Mouse (Mus musculus) brain, embryonic 18.5 days (tissue): ENCODE data around the gene Srpr.
A peak's percentile ranks its signal among the peaks of the same experiment; 100 is the strongest.

ENCODE experiments used
- DNase-seq: peaks from one replicate; pipeline ENCODE4 v3.0.0-alpha.2; 2012; ENCODE audit warnings: low read depth, low spot score

Gene Srpr

DNA sequence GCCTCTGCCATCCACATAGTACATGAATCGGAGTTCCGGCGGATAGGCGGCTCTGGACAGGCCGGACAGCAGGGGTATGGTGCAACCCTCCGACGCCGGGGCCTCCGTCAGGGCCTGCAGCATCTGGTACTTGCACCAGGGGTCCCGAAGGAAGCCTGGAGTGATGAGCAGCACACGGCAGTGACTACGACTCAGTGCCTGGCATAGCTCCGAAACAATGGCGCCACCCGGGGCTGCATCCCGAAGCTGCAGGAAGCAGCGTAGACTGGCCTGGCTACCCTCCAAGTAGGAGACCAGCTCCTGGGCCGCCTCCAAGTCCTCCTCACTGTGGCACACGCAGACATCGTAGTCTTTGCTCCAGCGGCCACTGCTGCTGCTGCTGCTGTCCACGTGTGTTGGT, 11.3 kb upstream of the Srpr start:
- no peak for DNase-seq

DNA sequence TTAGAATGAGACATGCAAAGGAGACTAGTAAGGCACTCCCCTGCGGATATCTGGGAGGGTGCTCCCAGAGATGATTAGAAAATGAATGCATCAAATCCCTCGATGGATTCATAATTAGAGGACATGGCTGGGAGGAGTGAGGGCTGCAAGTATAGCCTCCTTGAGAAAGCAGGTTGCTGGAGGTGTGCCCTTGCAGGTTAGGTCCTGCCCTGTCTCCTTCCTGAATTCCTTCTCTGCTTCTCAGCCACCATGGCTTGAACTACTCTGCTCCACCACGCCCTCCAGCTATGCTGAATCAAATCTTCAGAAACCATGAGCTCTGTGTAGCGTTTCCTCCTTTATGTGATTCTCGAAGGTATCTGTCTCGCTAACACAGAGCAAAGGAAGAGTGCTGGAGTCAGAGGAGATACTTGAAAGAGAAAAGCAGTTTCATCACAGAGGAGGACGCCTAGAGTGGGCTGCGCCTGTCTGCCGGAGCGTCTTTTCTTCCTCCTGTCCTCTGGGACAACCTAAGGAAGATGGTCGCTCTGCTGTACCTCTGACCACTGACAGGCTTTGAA, 6.9 kb upstream of the Srpr start:
- no peak for DNase-seq

DNA sequence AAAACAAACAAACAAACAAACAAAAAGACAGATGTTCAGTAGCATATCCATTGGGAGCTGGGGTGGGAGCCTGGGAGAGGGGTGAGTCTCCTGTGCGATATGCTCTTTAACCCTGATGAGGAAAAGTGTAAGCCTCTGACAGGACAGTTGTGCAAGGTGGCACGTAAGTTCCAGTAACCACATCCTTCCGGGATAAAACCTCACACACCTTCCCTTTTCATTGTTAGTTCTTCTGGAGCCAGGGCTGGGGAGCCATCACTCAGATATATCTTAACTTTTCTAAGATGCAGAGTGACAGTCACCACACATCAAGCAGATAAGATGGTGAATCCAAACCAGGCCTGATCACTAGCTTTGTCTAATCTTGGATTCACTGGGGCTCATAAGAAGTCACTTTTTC, 5.9 kb upstream of the Srpr start:
- no peak for DNase-seq

DNA sequence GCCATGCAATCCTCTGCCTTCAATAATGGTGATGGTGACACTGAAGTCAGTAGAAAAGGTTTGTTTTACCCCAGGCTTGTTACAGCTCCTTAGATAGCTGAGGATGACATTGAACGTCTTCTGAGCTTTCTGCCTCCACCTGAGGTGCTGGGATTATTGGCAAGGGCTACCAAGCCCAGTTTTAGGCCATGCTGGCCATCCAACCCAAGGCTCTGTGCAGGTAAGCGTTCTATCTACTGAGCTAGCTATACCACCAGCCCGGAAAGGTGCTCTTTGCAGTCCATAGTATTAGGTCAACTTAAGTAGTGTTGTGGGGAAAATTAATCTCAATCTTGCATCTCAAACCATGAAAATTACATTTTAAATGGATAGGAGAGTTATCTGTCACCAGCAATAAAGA, 2.4 kb upstream of the Srpr start:
- DNase-seq: no peak

DNA sequence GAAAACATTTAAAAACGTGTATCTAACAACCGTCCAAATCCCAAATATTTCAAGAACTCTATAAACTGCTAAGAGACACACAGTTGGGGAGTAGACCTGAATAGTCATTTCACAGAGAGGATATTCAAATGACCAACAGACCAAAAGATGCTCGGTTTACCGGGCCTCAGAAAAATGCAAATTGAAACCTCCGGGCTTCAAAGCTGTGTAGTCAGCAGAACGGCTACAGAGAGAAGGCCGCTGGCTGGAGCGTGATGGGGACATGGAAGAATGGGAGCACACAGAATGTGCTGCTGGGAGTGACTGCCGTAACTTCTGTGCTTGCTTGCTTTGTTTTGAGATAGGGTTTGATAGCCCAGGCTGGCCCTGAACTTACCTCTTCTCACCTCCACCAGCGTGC, 1.6 kb upstream of the Srpr start:
- no peak for DNase-seq

DNA sequence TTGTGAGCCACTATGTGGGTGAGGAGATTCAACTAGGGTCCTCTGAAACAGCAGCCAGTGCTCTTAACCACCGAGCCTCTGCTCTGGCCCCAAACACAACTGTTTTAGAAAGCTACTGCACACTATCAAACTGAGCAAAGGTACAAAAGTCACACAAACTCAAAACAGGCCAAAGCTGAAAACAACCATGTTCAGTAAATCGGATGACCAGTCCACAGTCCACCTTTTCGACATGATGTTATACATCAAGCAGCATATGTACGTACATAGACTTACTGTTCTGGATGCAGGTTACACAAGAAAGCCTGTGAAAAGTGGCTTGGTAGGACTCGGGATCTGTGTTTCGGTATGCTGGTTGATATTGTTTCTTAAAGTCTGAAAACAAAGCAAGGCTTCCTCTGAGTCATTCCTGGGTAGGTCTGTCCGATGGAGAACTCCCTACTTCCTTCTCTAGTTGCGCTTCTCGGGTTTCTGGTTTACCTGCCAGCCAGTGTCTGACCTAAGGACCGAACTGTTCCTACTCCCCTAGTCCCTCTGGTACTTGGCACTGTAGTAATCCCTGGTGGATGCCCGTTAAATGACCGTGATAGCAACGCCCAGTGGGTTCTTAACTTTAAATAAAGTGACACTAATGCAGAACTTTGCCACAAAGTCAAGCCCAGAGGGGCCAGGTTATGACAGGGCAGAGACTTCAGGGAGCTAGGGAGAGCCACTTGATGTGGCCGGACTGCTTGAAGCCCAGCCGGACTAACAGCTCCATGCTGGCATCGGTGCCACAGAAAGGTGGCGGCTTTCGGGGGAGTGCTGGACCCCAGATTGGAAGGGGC, 817 bp upstream of the Srpr start:
- no peak for DNase-seq

DNA sequence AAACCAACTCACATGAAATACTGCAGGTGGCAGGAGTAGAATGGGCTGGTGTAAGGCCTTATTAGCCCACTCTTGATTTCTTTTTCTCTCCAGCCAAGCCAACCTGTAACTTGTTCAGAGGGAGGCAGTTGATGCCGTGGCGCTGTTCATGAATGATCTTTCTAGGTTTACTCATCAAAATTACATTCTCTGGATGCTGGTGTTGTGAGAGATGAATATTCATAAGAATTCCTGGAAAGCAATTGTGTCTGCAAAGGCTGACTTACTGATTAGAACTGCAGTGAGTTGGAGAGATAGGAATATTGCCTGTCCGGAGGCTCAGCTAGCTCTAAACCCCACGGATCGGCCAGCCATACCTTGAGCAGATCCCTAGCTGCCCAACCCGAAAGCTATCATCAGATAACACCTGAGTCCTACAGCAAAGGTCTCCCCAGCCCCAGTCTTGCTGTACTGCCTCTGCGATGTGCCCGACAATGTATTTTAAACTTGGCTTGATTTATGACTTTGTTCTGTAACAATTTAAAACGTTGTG, 620 bp downstream of the Srpr start:
- no peak for DNase-seq

DNA sequence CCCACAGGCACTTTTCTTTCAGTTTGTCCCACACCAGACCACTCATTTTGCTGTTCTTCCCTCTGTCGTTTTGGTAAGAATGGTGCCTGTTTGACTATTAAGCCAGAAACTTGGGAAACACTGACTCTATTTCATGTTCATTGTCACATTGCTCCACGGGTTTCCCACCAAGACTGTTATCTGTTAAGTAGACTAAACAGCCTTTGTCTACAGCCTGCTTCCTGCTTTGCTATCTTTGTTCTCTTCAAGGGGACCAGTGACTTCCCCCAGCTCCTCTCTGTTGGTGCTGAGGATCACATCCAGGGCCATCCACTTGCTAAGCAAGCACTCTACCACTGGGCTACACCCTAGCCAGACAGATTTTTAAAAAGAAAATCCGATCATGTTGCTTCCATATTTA, 3.6 kb downstream of the Srpr start:
- DNase-seq: no peak

DNA sequence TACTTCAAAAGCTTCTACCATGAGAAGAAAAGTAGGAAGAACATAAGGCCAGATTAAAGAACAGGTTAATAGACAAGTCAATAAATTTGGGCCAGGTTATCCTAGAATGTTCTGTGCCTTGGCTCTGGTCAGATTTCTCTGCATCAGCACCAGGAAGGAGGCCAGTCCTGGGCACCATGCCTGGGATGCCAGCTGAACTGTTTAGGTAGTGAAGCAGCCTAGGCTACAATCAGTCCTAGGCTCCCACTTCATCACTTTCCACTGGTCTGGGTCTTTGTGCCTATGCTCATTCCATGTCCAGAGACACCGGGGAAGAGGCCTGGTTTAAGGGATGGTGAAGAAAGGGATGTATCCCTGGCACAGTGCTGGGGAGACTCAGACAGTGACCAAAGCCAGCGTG, 4.4 kb downstream of the Srpr start:
- no peak for DNase-seq

DNA sequence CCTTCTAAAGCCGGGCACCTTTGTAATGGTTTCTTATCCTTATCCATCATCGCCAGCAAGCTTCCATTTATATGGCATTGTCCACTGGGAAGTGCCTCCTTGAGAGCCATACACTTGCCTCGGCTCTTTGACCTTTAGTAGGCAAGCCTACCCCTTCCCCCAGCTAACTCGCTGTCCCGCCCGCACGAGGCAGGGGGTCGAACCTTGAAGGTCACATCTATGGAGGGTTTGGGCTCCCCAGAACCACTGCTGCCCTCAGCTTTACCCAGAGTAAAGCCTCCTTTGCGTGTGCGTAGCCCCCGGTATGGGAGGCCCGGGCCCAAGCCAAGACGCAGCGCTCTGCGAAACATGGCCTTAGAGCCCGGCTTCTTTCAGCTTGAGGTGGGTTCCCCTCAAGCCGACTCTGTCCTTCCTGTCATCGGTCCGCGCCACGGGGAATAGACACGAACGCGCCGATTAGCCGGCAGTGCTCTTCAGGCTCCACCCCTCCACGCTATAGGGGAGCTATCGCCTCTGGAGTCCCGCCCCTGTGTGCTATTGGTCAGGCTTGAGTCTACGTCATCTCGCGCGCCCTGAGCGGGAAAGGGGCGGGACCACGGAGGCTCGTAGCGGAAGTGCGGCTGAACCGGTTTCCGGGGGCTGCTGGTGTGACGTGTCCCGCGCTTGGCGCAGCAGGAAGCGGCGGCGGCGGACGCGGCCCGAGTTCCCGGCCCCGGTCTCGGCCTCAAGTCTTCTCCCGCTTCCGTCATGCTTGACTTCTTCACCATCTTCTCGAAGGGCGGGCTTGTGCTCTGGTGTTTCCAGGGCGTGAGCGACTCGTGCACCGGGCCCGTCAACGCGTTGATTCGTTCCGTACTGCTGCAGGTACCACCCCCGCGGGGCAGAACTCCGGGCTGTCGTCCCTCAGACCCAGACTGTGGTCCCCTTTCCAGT, 10.8 kb downstream of the Srpr start, which contains the start of gene Foxred1:
Foxred1 (minus strand) TSS at position 514 of the 933 bp plus-strand sequence.
- DNase-seq: peak; percentile 99

DNA sequence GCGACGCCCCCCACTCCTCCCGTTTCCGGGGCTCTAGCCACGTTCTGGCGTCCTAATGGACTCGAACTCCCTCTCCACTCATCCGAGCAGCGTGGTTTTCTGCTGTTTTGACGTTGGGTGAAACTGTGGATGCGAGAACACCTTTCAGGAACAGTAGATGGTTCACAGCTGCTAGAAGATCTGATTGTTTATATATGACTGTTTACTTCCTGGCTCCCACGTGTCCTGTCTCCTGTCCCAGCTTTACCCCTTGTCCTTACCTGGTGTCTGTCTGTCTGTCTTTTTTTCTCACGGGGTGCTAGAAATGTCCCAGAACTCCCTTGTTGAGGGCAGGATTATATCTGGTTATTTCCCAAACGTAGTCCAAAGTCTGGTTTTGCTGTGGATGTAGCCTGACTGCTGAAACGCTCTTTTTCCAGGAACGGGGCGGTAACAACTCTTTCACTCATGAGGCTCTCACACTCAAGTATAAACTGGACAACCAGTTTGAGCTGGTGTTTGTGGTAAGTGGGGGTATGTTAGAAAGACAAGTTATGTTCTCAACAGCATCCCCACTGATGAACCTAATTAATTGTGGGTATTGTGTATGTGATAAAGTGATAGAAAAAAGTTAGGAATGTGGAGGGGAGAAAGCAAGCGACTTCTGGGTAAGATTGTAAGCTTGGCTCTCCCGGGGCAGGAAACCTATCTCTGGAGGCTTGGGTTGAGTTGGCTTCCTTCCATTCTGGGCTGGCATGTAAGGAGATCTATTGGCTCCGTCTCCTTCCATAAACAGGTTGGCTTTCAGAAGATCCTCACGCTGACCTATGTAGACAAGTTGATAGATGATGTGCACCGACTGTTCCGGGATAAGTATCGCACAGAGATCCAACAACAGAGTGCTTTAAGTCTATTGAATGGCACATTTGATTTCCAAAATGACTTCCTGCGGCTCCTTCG, 11.9 kb downstream of the Srpr start:
- DNase-seq: no peak

DNA sequence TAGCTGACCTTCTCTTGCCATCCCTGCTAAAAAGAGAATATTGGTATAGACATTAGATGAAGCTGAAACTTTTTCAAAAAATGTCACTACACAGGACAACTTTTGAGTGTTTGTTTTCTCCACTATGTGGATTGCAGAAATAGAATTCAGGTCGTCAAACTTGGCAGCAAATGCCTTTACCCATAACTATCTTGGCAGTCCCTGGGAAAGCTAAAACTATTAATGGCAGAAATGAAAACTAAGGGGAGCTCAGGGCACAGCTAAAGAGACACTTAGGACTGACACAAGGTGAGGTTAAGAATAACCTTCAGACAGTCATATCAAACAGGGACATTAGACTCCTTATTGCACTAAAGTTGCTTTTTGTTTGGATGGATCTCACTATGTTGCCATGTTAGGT, 18.0 kb downstream of the Srpr start:
- no peak for DNase-seq

DNA sequence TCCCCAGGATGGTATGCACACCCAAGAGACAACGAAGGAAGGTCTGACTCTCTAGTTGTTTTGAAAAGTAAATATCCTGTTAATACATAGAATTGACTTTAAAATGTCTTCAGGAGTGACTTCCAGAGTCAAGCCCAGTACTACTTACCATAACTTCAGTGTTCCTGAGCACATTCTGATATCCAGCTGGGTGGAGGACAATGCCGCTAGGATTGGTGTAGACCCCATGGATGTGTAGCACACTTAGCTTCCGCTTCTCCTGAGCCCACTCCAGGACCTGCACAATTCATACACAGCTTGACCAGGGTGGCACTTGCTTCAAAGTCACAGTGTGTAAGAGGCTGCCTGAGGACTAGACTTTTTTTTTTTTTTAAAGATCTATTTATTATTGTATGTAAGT, 23.5 kb downstream of the Srpr start:
- DNase-seq: no peak

DNA sequence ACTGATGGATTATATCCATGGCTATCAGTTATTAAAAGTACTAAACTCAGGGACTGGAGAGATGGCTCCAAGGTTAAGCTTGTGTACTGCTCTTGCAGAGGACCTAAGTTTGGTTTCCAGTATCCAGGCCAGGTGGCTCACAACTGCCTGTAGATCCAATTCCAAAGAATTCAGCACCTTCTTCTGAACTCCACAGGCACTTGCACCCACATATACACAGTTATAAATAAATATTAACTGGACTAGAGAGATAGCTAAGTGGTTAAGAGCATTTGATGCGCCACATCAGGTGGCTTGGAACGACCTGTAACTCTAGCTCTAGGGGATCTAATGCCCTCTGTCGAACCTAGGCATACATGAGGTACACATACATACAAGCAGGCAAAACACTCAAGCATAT, 28.7 kb downstream of the Srpr start:
- DNase-seq: no peak

DNA sequence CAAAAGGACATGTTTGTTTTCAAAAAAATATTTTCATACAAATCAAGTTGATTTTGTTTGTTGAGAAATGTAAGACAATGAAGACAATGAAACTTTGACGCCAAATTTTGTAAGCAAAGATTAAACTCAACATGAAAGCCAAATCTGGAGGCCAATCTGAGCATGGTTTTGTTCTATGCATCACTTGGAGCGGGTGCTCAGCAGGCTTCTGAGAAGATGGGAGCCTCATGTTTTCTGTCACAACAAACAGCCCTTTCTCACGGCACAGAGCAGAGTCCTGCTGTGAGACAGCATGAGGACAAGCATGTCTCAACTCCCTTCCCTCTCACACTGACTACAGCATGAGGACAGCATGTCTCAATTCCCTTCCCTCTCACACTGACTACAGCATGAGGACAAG, 36.0 kb downstream of the Srpr start:
- DNase-seq: peak; percentile 22

DNA sequence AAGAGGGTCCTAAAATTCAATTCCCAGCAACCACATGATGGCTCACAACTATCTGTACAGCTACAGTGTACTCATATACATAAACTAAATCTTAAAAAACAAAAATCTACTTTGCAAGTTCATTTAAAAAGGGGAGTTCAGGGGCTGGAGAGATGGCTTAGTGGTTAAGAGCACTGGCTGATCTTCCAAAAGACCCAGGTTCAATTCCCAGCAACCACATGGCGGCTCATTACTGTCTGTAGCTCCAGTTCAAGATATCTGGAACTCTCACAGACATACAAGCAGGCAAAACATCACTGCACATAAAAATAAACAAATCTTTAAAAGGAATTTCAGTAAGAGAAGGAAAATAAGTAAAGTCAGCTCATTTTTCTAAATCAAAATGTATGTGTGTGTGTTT, 38.4 kb downstream of the Srpr start:
- no peak for DNase-seq

DNA sequence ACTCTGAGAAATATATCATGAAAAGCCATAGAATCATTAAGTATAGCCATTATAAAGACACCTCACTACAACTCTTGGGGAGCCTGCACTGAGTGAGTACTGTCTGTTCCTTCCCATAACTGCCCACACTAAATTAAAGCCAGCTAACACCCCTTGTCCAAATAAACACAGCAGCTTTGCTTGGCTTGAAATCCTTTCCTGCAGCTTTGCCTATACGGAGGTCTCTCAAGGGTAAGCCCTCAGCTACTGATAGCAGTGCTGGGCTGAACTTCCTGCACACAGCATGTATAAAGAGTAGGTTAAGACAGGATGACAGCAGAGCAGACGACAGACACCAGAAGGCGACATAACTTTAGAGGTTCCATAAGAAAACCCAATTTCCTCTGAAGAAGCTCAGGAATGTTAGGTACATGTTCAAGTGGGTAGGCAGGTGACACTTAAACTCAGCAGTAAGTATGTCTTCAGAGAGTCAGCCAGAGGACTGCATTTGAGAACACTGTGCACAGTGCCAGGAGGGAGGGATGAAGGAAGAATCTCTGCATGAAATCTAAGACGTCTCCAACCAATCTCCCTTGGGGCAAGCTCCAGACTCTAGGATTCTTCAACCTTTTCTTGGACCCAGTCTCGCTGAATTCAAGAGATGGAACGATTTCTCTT, 39.1 kb downstream of the Srpr start:
- DNase-seq: no peak

DNA sequence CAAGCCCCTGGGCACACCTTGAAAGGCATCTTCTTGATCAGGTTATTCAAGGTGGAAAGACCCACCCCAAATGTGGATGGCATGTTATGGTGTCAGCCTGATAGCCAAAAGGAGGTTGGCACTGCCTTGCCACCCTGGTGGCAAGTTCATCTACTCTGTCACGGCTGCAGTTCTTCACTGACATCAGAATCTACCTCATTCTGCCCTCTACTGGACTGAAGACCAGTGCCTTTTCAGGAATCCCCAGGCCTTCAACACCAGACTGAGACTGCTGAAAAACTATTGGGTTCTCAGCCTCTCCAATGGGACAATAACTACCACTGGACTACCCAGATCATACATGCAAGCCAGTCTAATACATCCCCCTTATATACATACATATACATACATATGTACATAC, 39.8 kb downstream of the Srpr start:
- no peak for DNase-seq

DNA sequence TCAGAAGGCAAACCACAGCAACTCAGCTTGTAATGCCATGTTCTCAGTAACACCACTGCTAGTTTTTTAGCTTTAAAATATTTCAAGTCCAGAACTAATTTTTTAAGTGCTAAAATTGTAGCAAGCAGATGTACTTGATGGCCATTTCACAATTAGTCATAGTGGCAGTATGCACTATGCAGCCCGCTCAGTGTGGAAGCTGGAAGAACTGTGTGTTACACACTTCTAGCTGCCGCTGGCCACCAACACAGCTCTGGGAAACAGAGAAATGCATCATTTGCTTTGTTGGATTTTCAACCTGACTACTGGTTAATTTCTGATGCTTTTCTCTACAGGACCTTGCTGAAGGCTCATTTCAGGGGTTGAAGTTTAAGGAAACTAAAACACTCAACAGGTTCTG, 47.4 kb downstream of the Srpr start:
- DNase-seq: no peak

DNA sequence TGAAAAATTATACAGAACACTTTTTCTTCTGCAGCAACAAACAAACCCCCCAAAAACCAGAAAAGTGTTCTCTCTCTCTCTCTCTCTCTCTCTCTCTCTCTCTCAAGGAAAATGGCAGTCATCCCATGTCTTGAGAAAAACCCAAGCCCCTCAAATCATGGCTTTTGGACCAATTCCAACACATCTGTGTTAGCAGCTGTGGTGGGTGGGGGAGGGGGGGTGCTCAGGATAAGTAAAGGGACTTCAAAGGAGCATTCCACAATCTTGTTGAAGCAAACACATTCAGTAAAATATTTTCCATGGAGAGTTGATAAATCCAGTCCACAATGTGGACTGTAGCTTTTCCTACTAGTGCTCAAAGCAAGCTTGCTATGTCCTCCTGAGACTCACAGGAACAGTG, 49.5 kb downstream of the Srpr start:
- no peak for DNase-seq

DNA sequence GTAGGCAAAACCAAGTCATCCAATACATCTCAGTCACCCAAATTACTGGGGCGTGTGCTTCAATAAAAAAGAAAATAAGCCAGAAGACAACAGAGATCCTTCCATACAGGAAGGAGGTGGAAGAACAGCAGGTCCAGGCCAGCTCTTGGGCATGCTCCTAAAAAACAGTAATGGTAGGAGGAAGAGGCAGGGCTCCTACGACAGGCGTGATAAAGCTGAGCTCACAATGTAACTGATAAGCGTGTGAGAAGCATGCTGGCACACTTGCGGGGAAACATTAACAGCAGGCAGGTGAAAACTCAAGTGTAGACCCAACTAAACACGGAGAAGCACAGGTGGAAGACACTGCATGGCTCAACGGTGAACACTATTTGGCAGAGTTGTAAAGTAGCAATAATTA, 57.4 kb downstream of the Srpr start:
- no peak for DNase-seq
